Mouse (Mus musculus): ENCODE measurements around the gene Zmiz2. TPM values are rescaled to one million over a fixed set of nuclear protein-coding genes. Genes with fewer than 3 reads are reported as not detected.

The Zmiz2 gene
- polyA plus RNA-seq, 1 experiment from 2014 or later, result 12.4 TPM

DNA sequence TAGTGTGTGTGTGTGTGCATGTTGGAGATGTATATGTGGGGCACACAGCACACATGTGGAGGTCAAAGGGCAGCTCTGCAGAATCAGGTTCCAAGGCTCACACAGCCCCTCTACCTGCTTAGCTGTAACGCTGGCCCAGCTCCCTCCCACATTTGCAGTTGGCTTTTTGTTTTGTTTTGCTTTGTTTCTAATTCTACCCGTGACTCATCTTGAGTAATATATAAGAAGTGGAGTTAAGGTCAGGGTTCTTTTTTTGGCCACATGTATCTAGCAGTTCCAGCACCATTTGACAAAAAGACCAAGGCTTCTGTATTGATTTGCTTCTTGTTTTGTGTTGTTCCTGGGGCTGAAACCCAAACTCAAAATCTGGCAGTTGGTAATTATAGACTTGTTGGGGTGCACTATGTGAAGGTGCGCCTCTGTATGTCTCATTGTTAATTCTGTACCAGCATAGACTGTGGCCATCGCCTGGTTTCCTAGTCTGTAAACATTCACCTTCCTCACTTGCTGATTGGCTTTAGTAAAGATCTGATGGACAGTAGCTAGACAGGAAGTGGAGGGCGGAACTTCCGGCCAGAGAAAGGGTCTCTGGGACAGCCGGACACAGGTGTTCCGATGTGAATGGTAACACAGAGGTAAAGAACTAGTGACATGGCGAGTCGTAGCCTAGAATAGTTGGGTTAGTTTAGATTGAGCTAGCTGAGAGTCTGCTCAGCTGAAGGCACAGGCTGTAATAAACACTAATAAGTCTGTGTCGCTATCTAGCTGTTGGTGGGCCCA lies 17.3 kb upstream of the Zmiz2 start:
- no peaks in the 10 kb centered on the region for H3K36me3 ChIP-seq
- H3K27ac ChIP-seq, result no peak overlapping the region
- no peak overlapping the region for H3K4me3 ChIP-seq
- no peak for ATAC-seq (ENCODE audit: insufficient number of reproducible peaks, insufficient read depth, low FRiP score, low TSS enrichment, low read depth)
- no peak overlapping the region for H3K4me2 ChIP-seq
- H3K9me3 ChIP-seq, result no peaks in the 10 kb centered on the region
- no peaks in the 10 kb centered on the region for H3K4me1 ChIP-seq
- H3K9ac ChIP-seq, result no peak overlapping the region
- 84% methylated on average over 11 of the region's 11 CpGs for WGBS
- H3K27me3 ChIP-seq, result no peaks in the 10 kb centered on the region

DNA sequence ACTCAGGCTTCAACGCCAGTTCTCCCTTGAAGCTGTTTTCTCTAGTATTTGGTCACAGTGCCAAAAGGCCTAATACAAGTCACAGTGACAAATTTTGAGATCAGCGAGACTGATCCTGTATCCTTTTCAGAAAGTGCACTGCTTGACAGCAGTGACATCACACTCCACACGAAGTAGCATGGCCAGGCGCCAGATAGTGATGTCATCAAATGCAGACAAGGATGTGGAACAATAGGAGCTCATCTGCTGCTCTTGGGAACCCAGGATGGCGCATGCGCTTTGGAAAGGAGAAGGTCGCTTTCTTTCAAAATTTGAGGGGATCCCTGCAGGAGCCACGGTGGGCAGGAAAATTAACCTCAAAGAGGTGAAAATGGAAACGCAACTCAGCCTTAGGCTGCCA lies 16.1 kb upstream of the Zmiz2 start:
- Histone ChIP-seq H3K9ac (no peak overlapping the region), H3K27ac (no peak overlapping the region), H3K4me2 (no peak overlapping the region), H3K36me3 (no peaks in the 10 kb centered on the region), H3K4me3 (no peak overlapping the region), H3K9me3 (no peaks in the 10 kb centered on the region), H3K4me1 (no peaks in the 10 kb centered on the region), H3K27me3 (no peaks in the 10 kb centered on the region)
- no peak for ATAC-seq (ENCODE audit: insufficient number of reproducible peaks, insufficient read depth, low FRiP score, low TSS enrichment, low read depth)
- 90% methylated on average over 9 of the region's 9 CpGs for WGBS

- WGBS, result 80% methylated on average over 6 of the region's 6 CpGs
- no peak overlapping the region for H3K4me3 ChIP-seq
- H3K4me1 ChIP-seq, result no peaks in the 10 kb centered on the region
- H3K36me3 ChIP-seq, result no peaks in the 10 kb centered on the region
- H3K9ac ChIP-seq, result no peak overlapping the region
- no peaks in the 10 kb centered on the region for H3K9me3 ChIP-seq
- H3K27me3 ChIP-seq, result no peaks in the 10 kb centered on the region
- no peak overlapping the region for H3K4me2 ChIP-seq
- no peak overlapping the region for H3K27ac ChIP-seq
- ATAC-seq (ENCODE audit: insufficient number of reproducible peaks, insufficient read depth, low FRiP score, low TSS enrichment, low read depth), result no peak
These were observed 8.0 kb upstream of the Zmiz2 start for GRCm38 (mm10) chr11:6380916-6381315.

DNA sequence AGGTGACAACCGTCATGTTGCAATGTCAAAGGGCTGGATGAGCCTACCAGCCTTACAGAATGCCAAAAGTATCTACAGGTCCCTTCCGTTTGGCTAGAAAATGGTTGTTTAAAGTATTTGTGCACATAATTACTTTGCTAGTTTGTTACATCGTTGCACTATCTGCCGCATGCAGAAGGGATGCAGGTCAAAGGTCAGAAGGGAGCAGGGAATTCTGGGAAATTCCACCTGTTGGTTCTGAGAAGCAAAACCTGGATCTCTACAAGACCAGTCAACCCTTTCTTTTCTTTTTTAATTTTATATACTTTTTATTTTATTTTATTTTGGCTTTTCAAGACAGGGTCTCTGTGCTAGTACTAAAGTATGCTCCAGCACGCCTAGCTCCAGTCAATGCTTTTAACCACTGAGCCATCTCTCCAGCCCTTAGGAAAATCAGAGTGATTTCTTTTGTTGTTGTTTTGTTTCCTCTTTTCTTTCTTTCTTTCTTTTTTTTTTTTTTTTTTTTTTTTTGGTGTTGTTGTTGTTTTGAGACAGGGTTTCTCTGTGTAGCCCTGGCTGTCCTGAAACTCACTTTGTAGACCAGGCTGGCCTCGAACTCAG lies 648 bp upstream of the Zmiz2 start:
- 91% methylated on average over 6 of the region's 6 CpGs for WGBS
- H3K27ac ChIP-seq, result peak overlapping the region; percentile 94
- H3K4me1 ChIP-seq, result peaks cover 18% of the 10 kb centered on the region

DNA sequence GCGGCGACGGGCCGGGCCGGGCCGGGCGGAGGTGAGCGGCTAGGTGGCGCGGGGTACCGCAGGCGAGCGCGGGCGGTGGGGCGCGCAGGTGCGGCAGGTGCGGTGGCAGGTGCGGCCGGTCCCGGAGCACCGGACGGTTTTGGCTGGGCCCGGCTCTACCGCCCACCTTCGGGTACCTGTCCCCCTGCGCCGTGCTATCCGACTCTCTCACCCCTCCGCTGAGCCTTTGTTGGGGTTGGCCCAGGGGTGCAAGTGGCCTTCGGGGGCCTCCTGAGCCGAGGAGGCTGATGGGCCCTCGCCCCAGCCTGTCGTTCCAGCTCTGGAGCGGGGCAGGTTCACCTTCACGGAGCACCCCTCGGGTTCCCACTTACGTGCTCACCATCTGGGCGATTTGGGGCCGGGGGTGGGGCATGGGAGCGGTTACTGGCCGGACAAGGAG lies 628 bp downstream of the Zmiz2 start:
- Histone ChIP-seq H3K4me1 (peaks cover 18% of the 10 kb centered on the region), H3K36me3 (peaks cover 10% of the 10 kb centered on the region; the same call in 1 of the 2 replicates), H3K4me2 (peak overlapping the region; percentile 91), H3K9ac (peak overlapping the region; percentile 89), H3K9me3 (no peaks in the 10 kb centered on the region), H3K27ac (0 out of 2 replicates have a peak overlapping the region, but pooled peaks have one; percentile 28), H3K4me3 (peak overlapping the region; percentile 96), H3K27me3 (no peaks in the 10 kb centered on the region)
- ATAC-seq (ENCODE audit: insufficient number of reproducible peaks, insufficient read depth, low FRiP score, low TSS enrichment, low read depth), result peak; percentile 11; the same call in 1 of the 2 replicates
- under 1% methylated on average over 26 of the region's 43 CpGs for WGBS

More for the DNA sequence above, 648 bp upstream of the Zmiz2 start:
- Histone ChIP-seq H3K9me3 (no peaks in the 10 kb centered on the region), H3K36me3 (peaks cover 7% of the 10 kb centered on the region; the same call in 1 of the 2 replicates), H3K4me2 (peak overlapping the region; percentile 91), H3K4me3 (peak overlapping the region; percentile 96; the same call in 1 of the 2 replicates), H3K9ac (peak overlapping the region; percentile 89), H3K27me3 (no peaks in the 10 kb centered on the region)
- ATAC-seq (ENCODE audit: insufficient number of reproducible peaks, insufficient read depth, low FRiP score, low TSS enrichment, low read depth), result no peak

GRCm38 (mm10) chr11:6390376-6391053 lies 1.6 kb downstream of the Zmiz2 start:
- ATAC-seq (ENCODE audit: insufficient number of reproducible peaks, insufficient read depth, low FRiP score, low TSS enrichment, low read depth), result no peak
- Histone ChIP-seq H3K9ac (peak overlapping the region; percentile 89), H3K4me3 (peak overlapping the region; percentile 96), H3K4me1 (peaks cover 18% of the 10 kb centered on the region), H3K27me3 (no peaks in the 10 kb centered on the region), H3K4me2 (peak overlapping the region; percentile 91), H3K9me3 (no peaks in the 10 kb centered on the region), H3K27ac (no peak overlapping the region), H3K36me3 (peaks cover 18% of the 10 kb centered on the region)
- 80% methylated on average over 8 of the region's 8 CpGs for WGBS

GRCm38 (mm10) chr11:6391516-6392276 lies 2.8 kb downstream of the Zmiz2 start:
- H3K27ac ChIP-seq, result no peak overlapping the region
- H3K9me3 ChIP-seq, result no peaks in the 10 kb centered on the region
- no peak overlapping the region for H3K4me2 ChIP-seq
- H3K36me3 ChIP-seq, result peaks cover 30% of the 10 kb centered on the region
- 86% methylated on average over 8 of the region's 8 CpGs for WGBS
- no peak overlapping the region for H3K4me3 ChIP-seq
- H3K4me1 ChIP-seq, result peaks cover 18% of the 10 kb centered on the region
- ATAC-seq (ENCODE audit: insufficient number of reproducible peaks, insufficient read depth, low FRiP score, low TSS enrichment, low read depth), result no peak
- no peaks in the 10 kb centered on the region for H3K27me3 ChIP-seq
- H3K9ac ChIP-seq, result 0 out of 2 replicates have a peak overlapping the region, but pooled peaks have one; percentile 6

DNA sequence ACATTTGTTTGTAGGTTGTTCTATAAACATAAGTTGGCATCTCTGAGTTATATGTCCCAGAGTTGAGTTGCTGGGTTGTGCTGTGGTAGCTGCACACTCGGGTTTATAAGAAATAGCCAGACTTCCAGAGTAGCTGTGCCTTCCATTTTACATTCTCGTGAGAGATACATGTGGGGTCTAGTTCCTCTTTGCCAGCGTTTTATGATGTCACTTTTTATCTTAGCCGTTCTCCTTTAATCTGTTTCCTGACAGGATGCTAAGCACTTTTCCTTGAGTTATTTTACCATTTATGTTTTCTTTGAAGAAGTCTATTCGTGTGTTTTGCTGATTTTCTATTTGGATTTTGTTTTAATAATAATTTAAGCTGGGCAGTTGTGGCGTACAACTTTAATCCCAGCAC lies 4.0 kb downstream of the Zmiz2 start:
- Histone ChIP-seq H3K27ac (no peak overlapping the region), H3K27me3 (no peaks in the 10 kb centered on the region), H3K9me3 (no peaks in the 10 kb centered on the region), H3K9ac (no peak overlapping the region), H3K36me3 (peaks cover 42% of the 10 kb centered on the region), H3K4me2 (no peak overlapping the region), H3K4me3 (no peak overlapping the region), H3K4me1 (peaks cover 18% of the 10 kb centered on the region)
- 86% methylated on average over 6 of the region's 6 CpGs for WGBS
- no peak for ATAC-seq (ENCODE audit: insufficient number of reproducible peaks, insufficient read depth, low FRiP score, low TSS enrichment, low read depth)

DNA sequence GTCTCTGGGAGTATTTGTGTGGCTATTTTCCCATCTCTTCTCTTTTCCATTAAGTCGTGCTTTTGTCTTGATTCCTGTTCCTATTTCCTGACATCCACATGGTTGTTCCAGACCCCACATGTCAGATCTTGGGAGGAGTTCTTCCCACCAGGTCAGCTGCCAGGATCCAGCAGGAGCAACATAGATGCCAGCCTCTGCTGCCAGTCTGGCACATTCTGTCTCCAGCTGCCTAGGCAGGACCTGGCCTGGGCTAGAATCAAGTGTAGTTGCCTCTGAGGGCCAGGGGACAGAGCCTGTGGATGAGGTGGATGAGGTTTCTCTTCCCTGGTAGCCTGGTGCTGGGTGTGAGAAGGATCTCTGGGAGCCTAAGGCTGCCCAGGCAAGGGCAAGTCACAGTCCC lies 5.0 kb downstream of the Zmiz2 start:
- Histone ChIP-seq H3K27ac (no peak overlapping the region), H3K36me3 (peaks cover 52% of the 10 kb centered on the region), H3K9me3 (no peaks in the 10 kb centered on the region), H3K9ac (no peak overlapping the region), H3K27me3 (no peaks in the 10 kb centered on the region), H3K4me1 (peaks cover 18% of the 10 kb centered on the region), H3K4me2 (no peak overlapping the region), H3K4me3 (no peak overlapping the region)
- ATAC-seq (ENCODE audit: insufficient number of reproducible peaks, insufficient read depth, low FRiP score, low TSS enrichment, low read depth), result no peak
- 81% methylated on average over 1 of the region's 1 CpGs for WGBS

DNA sequence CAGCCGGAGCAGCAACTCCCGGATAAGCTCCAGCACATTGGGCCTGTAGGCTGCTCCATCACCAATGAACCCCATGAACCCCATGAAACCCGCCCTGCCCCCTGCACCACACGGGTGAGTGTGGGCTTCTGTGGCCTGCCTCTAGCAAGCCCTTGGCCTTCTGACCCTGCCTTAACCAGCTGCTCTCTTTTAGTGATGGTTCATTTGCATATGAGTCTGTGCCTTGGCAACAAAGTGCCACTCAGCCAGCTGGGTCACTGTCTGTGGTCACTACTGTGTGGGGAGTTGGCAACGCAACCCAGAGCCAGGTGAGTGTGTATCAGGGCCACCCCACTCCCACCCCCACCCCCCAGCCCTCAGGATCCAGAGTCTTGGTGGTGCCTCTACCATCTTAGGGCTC lies 6.7 kb downstream of the Zmiz2 start:
- no peak for ATAC-seq (ENCODE audit: insufficient number of reproducible peaks, insufficient read depth, low FRiP score, low TSS enrichment, low read depth)
- peaks cover 68% of the 10 kb centered on the region for H3K36me3 ChIP-seq
- no peak overlapping the region for H3K4me3 ChIP-seq
- H3K4me1 ChIP-seq, result peaks cover 9% of the 10 kb centered on the region
- no peak overlapping the region for H3K4me2 ChIP-seq
- H3K9me3 ChIP-seq, result no peaks in the 10 kb centered on the region
- WGBS, result 88% methylated on average over 5 of the region's 5 CpGs
- no peaks in the 10 kb centered on the region for H3K27me3 ChIP-seq
- H3K9ac ChIP-seq, result no peak overlapping the region
- H3K27ac ChIP-seq, result no peak overlapping the region

DNA sequence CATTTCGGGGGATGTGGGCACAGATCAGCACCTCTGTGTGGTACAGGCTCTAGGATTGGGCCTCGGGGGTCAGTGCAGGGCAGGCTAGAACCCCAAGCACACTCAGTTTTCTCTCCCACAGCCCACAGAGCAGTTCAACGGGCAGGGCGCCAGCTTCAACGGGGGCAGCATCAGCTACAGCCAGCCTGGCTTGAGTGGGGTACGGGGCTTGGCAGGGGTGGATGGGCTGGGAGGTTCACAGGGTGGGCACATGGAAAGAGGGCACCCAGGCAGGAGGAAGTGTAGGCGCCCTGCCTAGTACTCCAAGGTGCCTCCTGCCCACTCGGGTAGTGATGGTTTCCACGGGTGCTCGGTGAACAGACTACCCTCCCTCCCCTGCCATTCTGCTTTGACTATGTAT lies 9.3 kb downstream of the Zmiz2 start:
- H3K27me3 ChIP-seq, result no peaks in the 10 kb centered on the region
- no peak overlapping the region for H3K9ac ChIP-seq
- no peak overlapping the region for H3K4me2 ChIP-seq
- H3K4me3 ChIP-seq, result no peak overlapping the region
- H3K9me3 ChIP-seq, result no peaks in the 10 kb centered on the region
- 94% methylated on average over 10 of the region's 10 CpGs for WGBS
- ATAC-seq (ENCODE audit: insufficient number of reproducible peaks, insufficient read depth, low FRiP score, low TSS enrichment, low read depth), result 0 out of 2 replicates have a peak, but pooled peaks have one; percentile 43
- H3K27ac ChIP-seq, result no peak overlapping the region
- no peaks in the 10 kb centered on the region for H3K4me1 ChIP-seq
- H3K36me3 ChIP-seq, result peaks cover 87% of the 10 kb centered on the region
